Mouse (Mus musculus) thymus, postnatal 36 days (tissue): ENCODE measurements at regions not wholly inside any gene's neighbourhood (a gene's known extent, or its start where the extent isn't known, plus 50 kb on each side); places are given as distances from the start of the nearest gene placed in this dataset.
"Not testable (repeated sequence)": the region's sequence is repeated elsewhere in the genome, so short reads cannot be mapped to it uniquely, and the experiment has no call there.

Experiments used
- DNase-seq, 2 experiments: peaks; one replicate each; pipeline ENCODE4 v3.0.0; 2022; ENCODE audit warnings: mixed read lengths in 2 of 2

DNA sequence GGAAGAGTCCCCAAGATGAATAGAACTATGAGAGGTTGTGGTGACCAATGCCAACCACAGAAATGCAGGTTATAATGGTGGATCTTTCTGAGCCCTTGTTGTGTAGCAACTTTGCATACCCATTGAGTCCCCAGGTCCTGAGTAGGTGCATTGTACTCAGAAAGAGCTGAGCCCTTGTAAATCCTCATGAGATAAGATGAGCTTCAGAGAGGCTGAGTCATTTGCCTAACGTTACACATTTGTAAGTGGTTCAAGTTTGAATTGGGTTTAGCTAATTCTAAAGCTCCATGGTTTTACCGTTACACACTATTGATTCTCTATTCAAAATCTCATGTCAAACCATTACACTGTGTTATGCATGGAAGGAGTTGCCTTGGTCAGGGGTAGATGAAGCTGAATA, 1349.9 kb upstream of the A1bg start:
- no peak for DNase-seq

DNA sequence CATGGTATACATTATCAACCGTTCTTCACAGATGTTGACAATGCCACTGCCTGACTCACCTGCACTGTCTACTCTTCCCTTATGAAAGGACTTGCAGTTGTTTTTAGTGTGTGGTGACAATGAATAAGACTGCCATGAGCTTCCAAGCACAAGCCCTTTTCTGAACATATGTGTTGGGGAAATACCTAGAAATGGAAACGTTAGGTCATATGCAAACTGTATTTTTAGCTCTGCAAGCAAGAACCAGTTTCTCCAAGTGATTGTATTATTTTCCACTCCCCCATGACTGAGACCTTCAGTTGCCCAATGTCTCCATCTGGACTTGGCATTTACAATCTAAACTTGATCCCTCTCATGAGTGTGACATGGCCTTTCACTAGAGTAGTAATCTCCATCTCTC, 1348.6 kb upstream of the A1bg start:
- DNase-seq: no peak

DNA sequence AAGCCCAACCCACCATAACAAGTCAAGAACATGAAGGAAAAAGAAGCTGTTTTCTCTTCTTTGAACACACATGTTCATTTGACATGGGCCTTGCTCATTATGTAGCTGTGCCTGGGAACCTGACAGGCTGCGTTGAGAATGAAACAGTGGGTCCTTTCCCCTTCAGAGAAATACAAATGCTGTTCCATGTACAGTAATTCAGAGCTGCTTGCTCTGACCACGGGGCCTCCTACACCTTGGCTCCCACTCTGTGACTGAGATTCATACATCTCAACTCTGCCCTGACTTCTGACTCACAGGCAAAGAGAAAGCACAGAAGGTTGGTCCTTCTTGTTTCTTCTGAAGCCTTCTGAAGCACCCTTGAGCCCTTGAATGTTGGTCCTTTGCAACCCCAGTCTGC, 1345.4 kb upstream of the A1bg start:
- no peak for DNase-seq

DNA sequence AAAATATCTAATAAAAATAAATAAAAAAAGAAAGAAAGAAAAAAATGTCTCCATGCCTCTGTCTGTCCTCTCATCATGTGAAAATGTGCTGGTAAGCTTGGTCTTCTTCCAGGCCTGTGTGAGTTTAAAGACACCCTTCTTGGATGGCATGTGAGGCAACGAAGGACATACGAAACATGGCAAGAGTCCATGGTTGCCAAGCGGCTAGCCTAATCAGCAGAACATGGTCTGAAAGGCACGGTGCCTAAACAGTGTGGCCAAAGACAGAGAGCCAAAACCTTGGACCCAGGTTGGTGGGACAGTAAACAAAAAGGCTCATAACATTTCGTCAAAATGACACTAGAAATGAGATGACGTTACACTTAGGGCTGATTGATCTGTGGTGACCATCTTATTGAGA, 1344.7 kb upstream of the A1bg start:
- no peak for DNase-seq

DNA sequence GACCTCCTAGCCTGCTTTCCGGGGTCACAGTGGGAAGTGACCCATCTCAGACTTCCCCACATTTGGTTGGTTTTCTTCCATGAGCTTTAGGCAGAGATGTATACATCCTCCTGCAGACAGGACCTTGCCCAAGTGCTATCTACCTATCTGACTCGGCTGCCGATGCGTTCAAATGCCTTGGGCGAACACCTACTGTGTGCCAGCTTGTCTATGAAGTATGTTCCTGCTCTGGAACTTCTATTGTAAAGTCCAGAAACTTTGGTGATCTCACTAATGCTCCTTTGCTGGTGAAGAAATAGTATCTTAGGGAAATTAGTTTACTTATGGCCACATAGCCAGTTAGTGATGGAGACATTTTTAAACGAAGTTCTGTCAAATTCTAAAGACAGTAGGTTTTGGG, 1343.2 kb upstream of the A1bg start:
- DNase-seq: no peak

DNA sequence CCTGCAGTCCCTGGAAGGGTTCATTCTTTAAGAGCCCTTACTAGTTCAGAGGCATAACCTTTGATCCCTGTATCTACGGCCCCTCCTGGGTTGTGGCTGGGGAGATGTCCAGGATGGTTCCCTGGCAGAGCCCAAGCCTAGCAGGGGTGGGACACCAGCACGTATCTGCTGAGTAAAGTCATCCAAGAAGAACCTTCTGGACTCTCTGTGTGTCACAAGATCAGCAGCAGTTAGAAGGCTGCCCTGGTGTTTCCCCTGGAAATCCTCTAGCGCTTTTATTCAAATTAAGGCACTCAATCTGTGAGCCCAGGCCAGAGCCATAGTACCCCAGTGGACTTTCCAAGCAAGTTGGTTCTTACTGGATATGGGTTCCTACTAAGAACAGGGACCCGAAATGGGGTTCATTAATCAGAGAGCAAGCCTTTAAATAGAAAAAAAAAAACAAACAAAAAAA, 1342.7 kb upstream of the A1bg start:
- no peak for DNase-seq

DNA sequence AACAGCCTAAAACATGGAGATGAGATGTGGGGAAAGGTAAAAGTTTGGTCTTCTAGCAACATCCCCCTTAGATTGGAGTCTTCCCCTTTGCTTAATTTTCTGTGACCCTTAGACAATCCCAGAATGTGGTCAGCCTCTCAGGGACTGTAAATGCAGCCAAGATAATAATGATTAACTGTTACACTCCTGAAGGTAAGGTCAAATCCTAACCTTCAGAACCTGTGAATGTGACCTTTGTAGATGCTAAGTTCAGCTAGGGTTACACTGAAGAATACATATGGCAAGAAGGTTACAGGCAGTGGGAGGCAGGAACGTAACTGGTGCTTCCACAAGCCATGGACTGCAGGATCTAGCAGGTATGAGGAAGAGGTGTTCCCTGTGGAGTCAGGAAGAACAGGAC, 1342.2 kb upstream of the A1bg start:
- DNase-seq: no peak

DNA sequence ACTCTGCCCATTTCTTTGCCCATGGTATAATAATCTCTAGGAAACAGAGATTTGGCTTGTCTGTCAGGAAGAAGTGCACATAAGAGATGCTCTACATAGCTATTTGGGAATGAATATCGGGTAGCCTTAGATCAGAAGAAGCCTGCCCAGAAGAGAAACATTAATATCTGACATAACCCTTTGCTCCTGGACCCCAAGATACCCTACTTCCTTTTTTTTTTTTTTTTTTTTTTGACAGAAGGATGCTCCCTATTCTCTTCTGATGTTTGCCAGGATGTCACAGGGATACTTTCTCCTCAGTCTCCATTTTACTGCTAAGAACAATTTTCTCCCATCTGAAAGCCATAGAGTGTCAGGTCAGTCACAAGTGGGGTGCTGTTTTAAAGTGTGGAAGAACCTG, 1341.4 kb upstream of the A1bg start:
- no peak for DNase-seq

DNA sequence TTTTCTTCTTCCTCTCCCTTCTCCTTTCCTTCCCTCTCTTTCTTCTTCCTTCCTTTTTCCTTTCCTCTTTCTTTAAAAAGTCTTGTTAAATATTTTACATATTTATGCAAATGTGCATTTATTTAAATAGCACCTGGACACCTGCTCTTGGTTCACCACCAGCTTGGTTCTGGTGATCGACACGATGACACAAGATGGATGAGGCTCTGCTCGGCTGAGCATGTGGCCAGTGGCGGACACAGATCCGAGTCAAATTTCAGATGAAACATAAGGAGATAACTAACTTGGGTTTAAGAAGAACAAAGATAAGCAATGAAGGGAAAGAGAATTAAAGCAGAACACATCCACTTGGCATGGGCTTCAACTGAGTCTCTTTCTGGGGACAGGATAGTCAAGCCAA, 1339.7 kb upstream of the A1bg start:
- DNase-seq: no peak

DNA sequence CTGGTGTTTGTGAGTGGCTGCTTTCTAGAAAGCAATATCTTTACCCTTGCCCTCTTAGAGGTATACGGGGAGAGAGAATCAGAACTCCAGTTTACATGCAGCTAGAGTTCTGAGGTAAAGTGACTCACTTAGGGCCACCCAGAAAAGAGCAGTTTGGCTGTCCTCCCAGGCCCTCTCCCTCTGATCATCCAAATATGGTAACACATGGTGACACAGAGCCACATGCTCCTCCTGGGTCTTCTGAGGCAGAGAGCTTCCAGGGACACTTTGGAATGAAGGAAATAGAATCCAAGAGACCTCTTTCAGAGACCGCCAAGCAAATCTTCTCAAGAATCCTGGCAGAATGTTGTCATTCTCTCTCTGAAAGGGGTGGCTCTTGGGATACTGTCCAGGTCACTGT, 1338.7 kb upstream of the A1bg start:
- no peak for DNase-seq

DNA sequence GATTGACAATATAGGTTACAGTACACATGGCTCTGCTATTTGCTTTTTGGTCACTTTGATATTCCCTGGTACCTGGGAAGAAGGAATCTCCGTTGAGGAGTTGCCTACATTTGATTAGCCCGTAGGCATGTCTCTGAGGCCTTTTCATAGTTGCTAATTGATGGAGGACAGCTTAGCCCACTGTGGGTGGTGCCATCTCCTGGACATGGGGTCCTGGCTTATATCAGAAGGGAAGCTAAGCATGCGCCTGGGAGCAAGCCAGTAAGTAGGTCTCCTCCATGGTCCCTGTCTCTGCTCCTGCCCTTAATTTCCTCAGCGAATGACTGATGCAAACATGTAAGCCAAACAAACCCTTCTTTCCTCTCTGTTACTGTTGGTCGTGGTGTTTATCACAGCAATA, 1335.8 kb upstream of the A1bg start:
- DNase-seq: no peak

DNA sequence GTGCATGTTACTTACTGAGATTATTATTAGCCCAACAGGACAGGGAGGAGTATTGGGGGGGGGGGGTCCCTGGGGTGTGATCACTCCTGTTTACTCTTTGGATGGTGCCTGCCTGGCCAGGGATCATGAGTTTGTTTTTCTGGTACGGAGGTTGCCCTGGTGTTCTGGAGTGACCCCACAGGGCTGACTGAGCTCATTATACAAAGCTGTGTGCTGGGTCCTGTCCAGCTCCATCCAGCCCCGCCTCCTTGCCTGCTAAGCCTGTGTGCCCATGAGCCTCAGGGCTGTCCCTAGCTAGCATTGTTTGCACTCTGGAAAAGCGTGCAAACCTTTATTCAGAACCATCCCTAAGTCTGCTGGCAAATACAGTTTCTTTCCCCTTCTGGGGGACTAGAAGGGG, 1335.1 kb upstream of the A1bg start:
- DNase-seq: no peak

DNA sequence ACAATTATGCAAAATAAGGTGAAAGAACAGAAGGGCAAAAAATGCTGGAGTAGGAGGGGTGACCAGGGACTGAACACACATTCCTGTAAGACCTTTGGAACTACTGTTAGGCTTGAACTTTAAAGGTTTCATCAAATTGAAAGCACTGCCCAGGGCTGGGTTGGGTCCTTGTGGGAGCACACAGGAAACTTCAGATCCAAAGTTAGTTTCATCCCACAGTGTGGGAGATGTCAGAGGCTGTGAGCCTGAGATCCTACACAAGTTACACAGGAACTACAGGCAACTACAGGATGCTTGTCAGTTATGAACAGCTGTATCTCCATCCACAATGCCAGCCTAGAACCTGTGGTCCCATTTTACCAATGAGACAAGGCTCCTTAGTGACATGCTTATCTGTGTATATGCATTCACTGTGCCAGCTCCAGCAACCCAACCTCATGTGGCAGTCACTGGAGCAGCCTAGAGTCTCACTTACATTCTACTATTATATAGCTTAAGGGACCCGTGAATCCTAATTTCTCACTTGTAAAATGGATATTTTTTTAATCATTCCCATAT, 1334.4 kb upstream of the A1bg start:
- DNase-seq: no peak

DNA sequence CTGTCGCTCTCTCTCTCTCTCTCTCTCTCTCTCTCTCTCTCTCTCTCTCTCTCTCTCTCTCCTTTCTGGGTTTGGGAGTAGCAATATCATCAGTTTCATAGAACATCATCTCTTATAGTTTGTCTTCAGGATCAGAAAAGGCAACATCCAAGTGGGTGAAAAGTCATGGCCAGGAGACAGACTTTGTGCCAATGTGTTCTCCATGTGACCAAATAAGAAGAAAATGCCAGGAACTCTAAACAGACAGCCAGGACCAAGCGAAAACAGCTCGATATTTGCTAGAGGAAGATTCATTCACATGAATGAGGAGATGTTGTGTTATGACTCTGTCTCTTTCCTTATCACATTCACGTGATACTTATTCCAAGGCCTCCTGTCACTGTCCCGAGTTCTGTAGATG, 1332.8 kb upstream of the A1bg start:
- DNase-seq: no peak

DNA sequence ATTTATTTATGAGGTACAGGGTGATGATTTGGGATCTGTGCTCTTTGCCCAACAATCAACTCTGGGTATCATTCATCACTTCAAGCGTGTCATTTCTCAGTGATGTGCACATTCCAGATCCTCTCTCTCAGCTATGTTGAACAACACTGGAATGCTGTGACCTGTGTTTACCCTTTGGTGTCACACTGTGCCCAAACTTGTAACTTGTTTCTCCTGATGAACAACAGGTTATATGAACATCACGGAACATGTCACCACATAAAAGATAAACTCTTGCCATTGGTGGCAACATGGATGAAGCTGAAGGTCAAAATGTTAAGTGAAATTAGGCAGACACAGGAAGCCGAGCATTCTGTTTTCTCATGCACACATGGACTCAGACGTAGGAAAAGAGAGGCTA, 1330.9 kb upstream of the A1bg start:
- no peak for DNase-seq

DNA sequence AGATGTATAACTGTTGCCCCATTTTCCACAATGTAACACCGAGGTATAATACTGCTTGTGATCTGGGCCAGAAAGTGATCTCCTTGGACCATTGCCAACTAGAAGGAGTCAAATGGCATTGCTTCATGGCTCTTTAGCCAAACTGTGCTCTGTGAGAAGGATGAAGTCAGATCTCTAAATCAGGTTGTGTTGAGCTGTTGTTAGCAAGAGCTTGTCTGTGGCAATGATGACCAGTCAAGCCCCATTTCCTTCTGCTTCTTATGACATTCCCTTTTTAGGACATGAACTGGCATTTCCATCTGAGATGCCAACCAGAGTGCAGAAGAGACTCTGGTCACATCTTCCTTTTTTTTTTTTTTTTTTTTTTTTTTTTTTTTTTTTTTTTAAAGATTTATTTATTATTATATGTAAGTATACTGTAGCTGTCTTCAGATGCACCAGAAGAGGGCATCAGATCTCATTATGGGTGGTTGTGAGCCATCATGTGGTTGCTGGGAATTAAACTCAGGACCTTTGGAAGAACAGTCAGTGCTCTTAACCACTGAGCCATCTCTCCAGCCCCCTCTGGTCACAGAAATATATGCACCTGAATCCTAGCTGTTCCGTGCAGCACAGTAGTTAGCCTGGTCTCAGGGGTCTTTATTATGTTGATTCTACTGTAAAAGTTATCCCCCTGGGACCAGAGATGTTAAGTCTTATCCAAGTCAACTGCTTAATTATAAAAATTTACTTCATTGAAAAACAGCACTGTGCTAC, 1329.4 kb upstream of the A1bg start:
- DNase-seq: not testable (repeated sequence)

DNA sequence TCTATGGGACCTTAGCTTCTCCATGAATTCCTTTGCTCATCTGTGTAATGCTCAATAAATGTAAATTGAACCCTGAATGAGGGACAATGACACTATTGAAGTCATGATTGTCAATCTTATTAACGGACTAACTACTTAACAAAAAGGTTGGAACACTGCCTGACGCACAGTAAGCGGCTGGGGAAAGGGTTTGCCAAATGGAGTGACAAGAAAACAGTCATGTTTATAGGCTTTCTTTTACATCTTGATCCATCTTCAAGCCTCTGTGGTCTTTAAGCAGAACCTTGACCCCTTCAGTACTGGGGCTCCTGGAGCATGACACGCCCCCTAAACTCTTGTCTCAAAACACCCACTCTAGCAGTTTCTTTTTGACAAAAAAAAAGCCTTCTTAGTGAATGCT, 1326.6 kb upstream of the A1bg start:
- no peak for DNase-seq

DNA sequence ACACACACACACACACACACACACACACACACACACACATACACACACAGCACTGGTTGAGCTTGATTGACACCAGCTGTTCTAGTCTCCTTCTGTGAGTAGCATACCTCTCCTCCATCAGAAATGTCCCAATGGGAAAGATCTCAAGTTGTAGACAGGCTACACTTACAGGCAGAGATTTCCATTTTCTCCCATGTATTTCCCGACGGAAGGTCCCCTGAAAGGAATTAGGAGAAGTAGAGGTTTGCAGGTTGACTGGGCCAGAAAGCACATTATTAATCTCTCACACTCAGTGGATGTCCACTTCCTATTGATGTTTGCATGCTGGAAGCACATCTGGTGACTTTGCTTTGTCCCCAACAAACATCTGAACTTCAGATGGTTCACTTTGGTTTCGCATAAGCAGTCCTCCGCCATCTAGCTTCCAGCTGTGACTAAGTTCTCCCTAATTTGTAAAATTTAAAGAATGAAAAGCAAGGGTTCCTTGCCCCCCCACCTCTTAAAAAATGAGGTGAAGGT, 1323.8 kb upstream of the A1bg start:
- no peak for DNase-seq

DNA sequence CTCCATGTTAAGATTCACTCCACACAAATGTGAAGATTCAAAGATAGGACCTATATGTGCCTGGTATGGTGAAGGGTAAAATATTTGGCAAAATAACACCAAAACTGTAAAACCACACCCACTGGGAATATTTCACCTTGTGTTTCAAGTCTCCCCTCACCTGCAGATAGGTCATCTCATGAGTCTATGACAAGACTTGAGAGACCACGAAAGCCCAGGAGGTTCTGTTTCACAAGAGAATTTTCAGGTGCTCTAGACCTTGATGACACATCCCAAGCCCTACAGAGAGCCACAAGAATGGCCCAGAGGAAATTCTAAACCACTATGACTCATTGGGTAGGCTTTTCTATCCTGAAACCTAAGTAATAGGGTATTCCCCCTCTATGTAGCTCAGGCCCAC, 1322.4 kb upstream of the A1bg start:
- DNase-seq: no peak

DNA sequence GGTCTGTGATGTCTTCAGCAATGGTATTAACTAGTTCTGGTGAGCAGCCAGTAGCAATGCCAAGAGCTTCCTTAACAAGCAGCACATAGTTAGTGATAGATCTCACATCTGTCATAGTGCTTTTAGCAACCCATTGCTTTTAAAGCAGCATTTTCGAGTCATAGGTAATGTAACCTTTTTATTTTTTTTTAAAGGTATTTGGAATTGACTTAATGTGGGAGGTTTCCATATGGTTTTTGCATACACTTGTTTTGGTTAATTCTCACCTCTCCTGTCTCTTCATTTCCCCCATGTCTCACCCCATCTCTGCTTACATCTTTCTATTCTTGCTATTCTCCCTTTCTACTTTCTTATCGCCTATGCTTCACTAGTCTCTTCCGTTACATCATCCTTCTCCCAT, 1322.0 kb upstream of the A1bg start:
- no peak for DNase-seq

DNA sequence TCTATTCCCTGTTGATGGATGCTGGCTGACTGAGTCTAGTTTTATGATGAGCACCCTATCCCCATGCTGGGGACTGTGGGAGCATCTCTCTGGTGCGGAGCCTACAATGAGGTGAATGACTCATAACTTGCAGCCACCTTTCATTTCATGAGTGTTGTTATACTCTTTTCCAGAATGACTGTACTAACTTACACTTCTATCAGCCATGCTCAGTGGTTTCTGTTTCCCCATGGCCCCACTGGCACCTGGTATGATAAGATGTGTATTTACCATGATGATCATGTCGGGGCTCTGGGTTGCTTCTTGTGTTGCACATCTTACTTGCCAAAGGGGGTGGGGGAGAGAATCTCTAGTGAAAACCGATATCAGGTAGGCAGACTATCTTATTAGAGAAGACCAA, 1317.2 kb upstream of the A1bg start:
- DNase-seq: no peak

DNA sequence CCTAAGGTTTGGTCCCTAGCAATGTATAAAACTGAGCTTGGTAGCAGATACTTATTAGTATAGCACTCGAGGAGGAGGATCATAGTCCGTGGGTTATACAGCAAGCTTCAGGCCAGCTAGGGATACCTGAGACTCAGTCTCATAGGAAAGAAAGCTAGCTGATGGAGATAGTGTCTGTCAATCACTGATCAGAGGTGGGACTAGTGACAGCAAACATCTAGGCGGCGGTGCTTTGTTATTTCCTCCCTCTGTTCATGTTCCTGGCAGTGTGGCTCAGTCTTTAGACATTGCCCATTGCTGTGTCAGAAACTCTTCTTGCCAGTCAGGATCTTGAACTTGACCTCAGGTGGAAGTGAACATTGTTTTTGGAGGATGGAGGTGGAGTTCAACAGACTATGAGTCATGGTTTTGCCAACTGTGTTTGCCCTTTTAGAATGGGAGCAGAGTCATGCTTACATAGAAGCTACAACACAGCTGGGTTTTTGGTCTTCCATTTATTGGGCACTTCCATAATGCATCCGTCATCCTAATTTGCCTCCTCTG, 1315.8 kb upstream of the A1bg start:
- DNase-seq: no peak

DNA sequence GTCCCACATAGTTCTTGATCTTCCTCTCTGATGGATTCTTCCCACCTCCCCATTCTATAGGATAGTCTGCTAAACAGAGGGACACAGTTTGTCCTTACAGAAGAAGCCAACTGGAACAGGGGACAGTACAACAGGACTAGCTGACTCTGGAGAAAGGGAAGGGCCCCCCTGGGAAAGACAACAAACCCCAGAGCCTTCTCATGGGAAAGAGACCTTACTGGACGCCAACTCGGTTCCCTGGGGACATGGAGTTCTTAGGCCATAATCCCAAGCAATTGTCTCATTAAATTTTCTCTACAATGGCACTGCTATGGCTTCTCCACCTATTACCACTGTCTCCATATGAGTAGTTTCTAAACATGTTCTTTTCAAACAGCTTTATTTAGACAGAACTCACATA, 1313.2 kb upstream of the A1bg start:
- DNase-seq: no peak

DNA sequence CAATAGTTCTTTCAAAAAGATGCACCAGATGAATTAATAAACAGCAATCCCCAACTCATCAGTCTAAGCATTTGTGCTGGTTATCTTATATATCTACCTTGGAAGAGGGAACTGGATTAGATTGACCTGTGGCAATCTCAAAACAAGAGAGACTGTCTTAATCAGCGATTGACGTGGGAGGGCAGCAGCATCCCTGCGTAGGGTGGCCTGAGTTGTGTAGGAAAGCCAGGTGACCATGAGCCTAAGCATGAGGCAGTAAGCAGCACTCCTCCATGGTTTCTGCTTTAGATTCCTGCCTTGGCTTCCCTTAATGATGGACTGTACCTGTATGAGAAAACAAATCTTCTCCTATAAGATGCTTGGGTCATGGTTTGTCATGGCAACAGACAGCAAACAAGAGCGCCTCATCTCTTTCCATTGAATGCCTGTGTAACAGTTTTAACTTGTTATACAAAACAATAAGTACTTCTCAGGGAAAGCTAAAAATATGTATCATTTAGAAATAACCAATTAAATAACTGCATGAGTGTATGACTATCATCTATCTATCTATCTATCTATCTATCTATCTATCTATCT, 1311.5 kb upstream of the A1bg start:
- no peak for DNase-seq
